Mouse (Mus musculus): Measurements from ENCODE around the gene Gcnt2. TPM values are rescaled to one million over a fixed set of nuclear protein-coding genes. Genes with fewer than 3 reads are reported as not detected.
"Not testable (repeated sequence)": the region's sequence is repeated elsewhere in the genome, so short reads cannot be mapped to it uniquely, and the experiment has no call there.

The Gcnt2 gene
- polyA plus RNA-seq, 1 experiment from 2014 or later, result 2.3 TPM

DNA sequence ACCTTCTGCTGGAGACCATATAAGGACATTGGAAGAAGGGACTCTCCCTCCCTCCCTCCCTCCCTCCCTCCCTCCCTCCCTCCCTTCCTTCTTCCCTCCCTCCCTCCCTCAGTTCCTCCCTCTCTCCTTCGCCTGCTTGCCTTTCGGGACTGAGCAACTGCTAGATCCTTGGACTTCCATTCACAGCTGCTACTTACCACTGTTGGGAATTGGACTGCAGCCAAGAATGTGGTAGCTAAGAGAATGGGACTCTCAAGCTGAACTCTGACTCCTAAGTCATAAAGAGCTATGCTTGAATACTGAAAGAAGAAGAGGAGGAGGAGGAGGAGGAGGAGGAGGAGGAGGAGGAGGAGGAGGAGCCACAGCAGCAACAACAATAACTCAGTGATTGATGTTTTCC, 72.3 kb downstream of the Gcnt2 start:
- H3K4me2 ChIP-seq (ENCODE audit: low read depth, severe bottlenecking); ATAC-seq (ENCODE audit: insufficient number of reproducible peaks, low FRiP score, low TSS enrichment, low read depth); H3K27ac ChIP-seq (replicated peaks; ENCODE audit: low read depth, low read length); H3K4me1 ChIP-seq (ENCODE audit: control insufficient read depth, insufficient read depth, low read length); H3K9ac ChIP-seq (ENCODE audit: low read length); H3K9me3 ChIP-seq (ENCODE audit: control insufficient read depth, low read length); DNase-seq (ENCODE audit: low spot score); H3K27me3 ChIP-seq (ENCODE audit: control insufficient read depth, insufficient read depth, low read length); H3K36me3 ChIP-seq (ENCODE audit: control insufficient read depth, insufficient read depth, low read length); H3K4me3 ChIP-seq (ENCODE audit: low read depth, low read length): not testable (repeated sequence)
- WGBS, result no CpG with 5 or more reads among the region's 2 CpGs

DNA sequence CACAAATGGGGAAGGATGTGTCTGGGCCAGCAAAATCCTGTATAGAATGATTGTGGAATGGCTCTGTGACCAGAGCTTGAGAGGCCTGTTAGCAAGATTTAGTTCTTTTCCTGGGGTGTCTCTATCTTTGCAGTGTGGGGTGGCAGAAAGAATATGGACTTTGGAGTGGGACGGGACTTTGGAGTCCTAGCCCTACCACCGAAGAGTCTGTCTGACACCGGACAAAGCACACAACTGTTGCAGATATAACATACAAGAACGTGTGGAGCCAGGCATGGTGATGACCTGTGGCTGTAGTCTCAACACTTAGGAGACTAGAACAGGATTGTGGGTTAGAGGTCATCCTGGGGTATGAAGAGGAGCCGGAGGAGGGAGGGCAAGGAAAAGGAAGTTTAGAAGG, 73.0 kb downstream of the Gcnt2 start:
- H3K4me3 ChIP-seq (ENCODE audit: low read depth, low read length), result no peak overlapping the region
- no peak overlapping the region for H3K9ac ChIP-seq (ENCODE audit: low read length)
- no peaks in the 10 kb centered on the region for H3K36me3 ChIP-seq (ENCODE audit: control insufficient read depth, insufficient read depth, low read length)
- H3K27ac ChIP-seq (replicated peaks; ENCODE audit: low read depth, low read length), result no peak overlapping the region
- no peaks in the 10 kb centered on the region for H3K27me3 ChIP-seq (ENCODE audit: control insufficient read depth, insufficient read depth, low read length)
- H3K9me3 ChIP-seq (ENCODE audit: control insufficient read depth, low read length), result no peaks in the 10 kb centered on the region
- no peaks in the 10 kb centered on the region for H3K4me1 ChIP-seq (ENCODE audit: control insufficient read depth, insufficient read depth, low read length)
- DNase-seq (ENCODE audit: low spot score), result no peak
- WGBS, result 85% methylated on average over 5 of the region's 5 CpGs
- no peak for ATAC-seq (ENCODE audit: insufficient number of reproducible peaks, low FRiP score, low TSS enrichment, low read depth)
- H3K4me2 ChIP-seq (ENCODE audit: low read depth, severe bottlenecking), result no peak overlapping the region

DNA sequence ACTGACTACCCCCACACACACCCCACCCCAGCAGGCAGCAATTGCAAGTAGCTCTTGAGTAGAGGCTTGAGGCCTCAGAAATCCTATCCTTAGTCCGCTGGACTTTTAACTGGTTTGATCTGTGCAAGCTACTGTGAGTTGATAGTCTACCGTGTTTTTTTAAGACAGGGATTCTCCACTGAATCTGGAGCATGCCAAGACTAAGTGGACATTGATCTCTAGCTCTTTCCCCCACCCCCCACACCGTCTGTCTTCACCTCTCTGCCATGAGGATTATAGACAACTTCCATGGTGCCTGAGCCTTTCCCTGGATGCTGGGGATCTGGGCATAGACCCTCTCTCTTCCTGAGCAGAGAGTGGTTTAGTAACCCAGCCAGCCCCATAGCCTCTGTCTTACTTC, 74.8 kb downstream of the Gcnt2 start:
- Histone ChIP-seq H3K27ac (replicated peaks; ENCODE audit: low read depth, low read length) (no peak overlapping the region), H3K36me3 (ENCODE audit: control insufficient read depth, insufficient read depth, low read length) (no peaks in the 10 kb centered on the region), H3K9me3 (ENCODE audit: control insufficient read depth, low read length) (no peaks in the 10 kb centered on the region), H3K4me1 (ENCODE audit: control insufficient read depth, insufficient read depth, low read length) (no peaks in the 10 kb centered on the region), H3K9ac (ENCODE audit: low read length) (no peak overlapping the region), H3K27me3 (ENCODE audit: control insufficient read depth, insufficient read depth, low read length) (no peaks in the 10 kb centered on the region), H3K4me2 (ENCODE audit: low read depth, severe bottlenecking) (no peak overlapping the region), H3K4me3 (ENCODE audit: low read depth, low read length) (no peak overlapping the region)
- ATAC-seq (ENCODE audit: insufficient number of reproducible peaks, low FRiP score, low TSS enrichment, low read depth) (no peak), DNase-seq (ENCODE audit: low spot score) (no peak)
- 75% methylated on average over 3 of the region's 3 CpGs for WGBS

DNA sequence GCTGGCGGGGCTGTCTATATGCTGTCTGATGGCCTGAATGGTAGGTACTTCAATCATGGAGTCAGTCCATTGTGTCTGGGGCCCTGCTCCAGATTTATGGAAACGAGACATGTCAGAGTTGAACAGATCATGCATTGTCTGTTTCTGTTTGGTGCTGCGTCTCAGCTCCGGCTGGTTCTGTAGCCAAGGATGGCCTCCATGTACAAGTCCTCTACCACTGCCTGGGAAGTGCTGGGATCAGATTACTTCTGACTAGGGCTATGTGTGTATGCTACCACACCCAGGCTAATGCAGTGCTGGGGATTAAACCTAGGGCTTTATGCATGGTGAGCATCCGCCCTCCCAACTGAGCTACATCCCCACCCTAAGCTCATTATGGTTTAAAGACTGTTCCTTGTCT, 78.0 kb downstream of the Gcnt2 start:
- Histone ChIP-seq H3K9ac (ENCODE audit: low read length) (no peak overlapping the region), H3K4me3 (ENCODE audit: low read depth, low read length) (no peak overlapping the region)

DNA sequence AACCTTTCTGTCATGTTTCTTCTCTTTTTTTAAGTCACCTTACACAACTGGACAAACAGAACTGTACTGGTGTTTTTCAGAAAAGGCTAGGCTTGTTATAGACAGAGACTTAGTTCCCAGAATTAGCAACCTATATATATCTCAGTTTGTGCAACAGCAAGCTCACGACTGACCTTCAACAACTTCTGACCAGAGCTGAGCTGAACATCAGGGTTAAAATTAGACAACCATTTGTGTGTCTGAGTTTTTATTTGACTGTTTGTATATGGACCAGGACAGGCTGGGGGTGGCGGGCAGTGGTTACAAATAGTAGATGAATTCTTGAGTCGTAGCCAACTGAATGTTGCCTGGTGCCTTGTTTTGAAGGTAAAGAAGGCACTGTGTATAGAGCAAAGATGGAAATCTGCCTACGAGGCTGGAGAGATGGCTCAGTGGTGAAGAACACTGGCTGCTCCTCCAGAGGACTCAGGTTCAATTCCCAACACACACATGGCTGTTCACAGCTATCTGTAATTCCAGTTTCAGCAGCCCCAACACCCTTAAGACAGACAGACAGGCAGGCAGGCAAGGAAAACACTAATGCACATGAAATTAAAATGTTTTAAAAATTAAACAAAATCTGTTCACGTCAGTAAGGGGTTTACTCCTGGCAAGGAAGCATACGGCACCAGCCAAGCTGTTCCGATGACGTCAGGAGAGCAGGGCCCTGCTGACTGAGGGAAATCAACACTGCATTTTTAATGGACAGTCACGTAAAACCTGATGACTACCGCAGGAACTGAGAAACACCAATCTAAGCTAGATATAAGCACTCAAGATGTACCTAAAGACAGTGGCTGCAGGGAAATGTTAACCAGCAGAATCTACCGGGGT, 79.2 kb downstream of the Gcnt2 start:
- no peak overlapping the region for H3K4me3 ChIP-seq (ENCODE audit: low read depth, low read length)
- no peaks in the 10 kb centered on the region for H3K9me3 ChIP-seq (ENCODE audit: control insufficient read depth, low read length)
- no peaks in the 10 kb centered on the region for H3K36me3 ChIP-seq (ENCODE audit: control insufficient read depth, insufficient read depth, low read length)
- H3K9ac ChIP-seq (ENCODE audit: low read length), result no peak overlapping the region
- DNase-seq (ENCODE audit: low spot score) (no peak), ATAC-seq (ENCODE audit: insufficient number of reproducible peaks, low FRiP score, low TSS enrichment, low read depth) (no peak)
- no peak overlapping the region for H3K4me2 ChIP-seq (ENCODE audit: low read depth, severe bottlenecking)
- WGBS, result 88% methylated on average over 11 of the region's 11 CpGs
- H3K4me1 ChIP-seq (ENCODE audit: control insufficient read depth, insufficient read depth, low read length), result no peaks in the 10 kb centered on the region
- no peak overlapping the region for H3K27ac ChIP-seq (replicated peaks; ENCODE audit: low read depth, low read length)
- H3K27me3 ChIP-seq (ENCODE audit: control insufficient read depth, insufficient read depth, low read length), result no peaks in the 10 kb centered on the region

More for the DNA sequence above, 78.0 kb downstream of the Gcnt2 start:
- H3K27ac ChIP-seq (replicated peaks; ENCODE audit: low read depth, low read length), result no peak overlapping the region
- H3K4me1 ChIP-seq (ENCODE audit: control insufficient read depth, insufficient read depth, low read length), result no peaks in the 10 kb centered on the region
- H3K27me3 ChIP-seq (ENCODE audit: control insufficient read depth, insufficient read depth, low read length), result no peaks in the 10 kb centered on the region
- no peaks in the 10 kb centered on the region for H3K36me3 ChIP-seq (ENCODE audit: control insufficient read depth, insufficient read depth, low read length)
- ATAC-seq (ENCODE audit: insufficient number of reproducible peaks, low FRiP score, low TSS enrichment, low read depth), result no peak
- 91% methylated on average over 5 of the region's 5 CpGs for WGBS
- H3K4me2 ChIP-seq (ENCODE audit: low read depth, severe bottlenecking), result no peak overlapping the region
- no peaks in the 10 kb centered on the region for H3K9me3 ChIP-seq (ENCODE audit: control insufficient read depth, low read length)
- DNase-seq (ENCODE audit: low spot score), result no peak

- Histone ChIP-seq H3K4me1 (ENCODE audit: control insufficient read depth, insufficient read depth, low read length) (no peaks in the 10 kb centered on the region), H3K36me3 (ENCODE audit: control insufficient read depth, insufficient read depth, low read length) (no peaks in the 10 kb centered on the region), H3K4me2 (ENCODE audit: low read depth, severe bottlenecking) (no peak overlapping the region), H3K27me3 (ENCODE audit: control insufficient read depth, insufficient read depth, low read length) (no peaks in the 10 kb centered on the region), H3K9ac (ENCODE audit: low read length) (no peak overlapping the region), H3K27ac (replicated peaks; ENCODE audit: low read depth, low read length) (no peak overlapping the region), H3K4me3 (ENCODE audit: low read depth, low read length) (no peak overlapping the region), H3K9me3 (ENCODE audit: control insufficient read depth, low read length) (no peaks in the 10 kb centered on the region)
- no peak for ATAC-seq (ENCODE audit: insufficient number of reproducible peaks, low FRiP score, low TSS enrichment, low read depth)
- DNase-seq (ENCODE audit: low spot score), result no peak
- 94% methylated on average over 1 of the region's 1 CpGs for WGBS
Observed at GRCm38 (mm10) chr13:40943066-40943465, 83.5 kb downstream of the Gcnt2 start.

DNA sequence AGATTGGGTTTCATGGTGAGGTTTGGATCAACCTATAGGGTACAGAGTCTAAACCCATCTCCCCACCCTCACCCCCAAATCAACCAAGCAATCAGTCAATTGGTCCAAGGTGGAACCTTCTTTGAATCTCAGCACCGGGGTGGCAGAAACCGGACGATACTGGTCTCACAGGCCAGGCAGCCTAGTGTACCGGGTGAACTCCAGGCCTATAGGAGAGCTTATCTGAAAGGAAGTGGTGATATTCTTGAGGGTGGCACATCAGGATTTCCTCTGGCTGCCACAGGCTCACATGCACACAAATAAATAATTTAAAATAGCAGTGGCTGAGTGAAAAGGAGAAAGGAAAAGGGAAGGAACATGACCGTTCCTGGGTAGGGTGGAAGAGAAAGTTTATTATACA, 84.4 kb downstream of the Gcnt2 start:
- no peaks in the 10 kb centered on the region for H3K4me1 ChIP-seq (ENCODE audit: control insufficient read depth, insufficient read depth, low read length)
- no peak overlapping the region for H3K4me3 ChIP-seq (ENCODE audit: low read depth, low read length)
- H3K9me3 ChIP-seq (ENCODE audit: control insufficient read depth, low read length), result no peaks in the 10 kb centered on the region
- H3K27ac ChIP-seq (replicated peaks; ENCODE audit: low read depth, low read length), result no peak overlapping the region
- DNase-seq (ENCODE audit: low spot score) (no peak), ATAC-seq (ENCODE audit: insufficient number of reproducible peaks, low FRiP score, low TSS enrichment, low read depth) (no peak)
- no peaks in the 10 kb centered on the region for H3K27me3 ChIP-seq (ENCODE audit: control insufficient read depth, insufficient read depth, low read length)
- 72% methylated on average over 5 of the region's 5 CpGs for WGBS
- H3K9ac ChIP-seq (ENCODE audit: low read length), result no peak overlapping the region
- no peaks in the 10 kb centered on the region for H3K36me3 ChIP-seq (ENCODE audit: control insufficient read depth, insufficient read depth, low read length)
- H3K4me2 ChIP-seq (ENCODE audit: low read depth, severe bottlenecking), result no peak overlapping the region

- no peak overlapping the region for H3K4me2 ChIP-seq (ENCODE audit: low read depth, severe bottlenecking)
- H3K9ac ChIP-seq (ENCODE audit: low read length), result no peak overlapping the region
- WGBS, result 10% methylated on average over 3 of the region's 3 CpGs
- no peak overlapping the region for H3K4me3 ChIP-seq (ENCODE audit: low read depth, low read length)
- no peaks in the 10 kb centered on the region for H3K4me1 ChIP-seq (ENCODE audit: control insufficient read depth, insufficient read depth, low read length)
- ATAC-seq (ENCODE audit: insufficient number of reproducible peaks, low FRiP score, low TSS enrichment, low read depth), result no peak
- H3K27ac ChIP-seq (replicated peaks; ENCODE audit: low read depth, low read length), result no peak overlapping the region
- DNase-seq (ENCODE audit: low spot score), result no peak
- no peaks in the 10 kb centered on the region for H3K9me3 ChIP-seq (ENCODE audit: control insufficient read depth, low read length)
- no peaks in the 10 kb centered on the region for H3K36me3 ChIP-seq (ENCODE audit: control insufficient read depth, insufficient read depth, low read length)
- no peaks in the 10 kb centered on the region for H3K27me3 ChIP-seq (ENCODE audit: control insufficient read depth, insufficient read depth, low read length)
Observed at GRCm38 (mm10) chr13:40944346-40944745, 84.8 kb downstream of the Gcnt2 start.

DNA sequence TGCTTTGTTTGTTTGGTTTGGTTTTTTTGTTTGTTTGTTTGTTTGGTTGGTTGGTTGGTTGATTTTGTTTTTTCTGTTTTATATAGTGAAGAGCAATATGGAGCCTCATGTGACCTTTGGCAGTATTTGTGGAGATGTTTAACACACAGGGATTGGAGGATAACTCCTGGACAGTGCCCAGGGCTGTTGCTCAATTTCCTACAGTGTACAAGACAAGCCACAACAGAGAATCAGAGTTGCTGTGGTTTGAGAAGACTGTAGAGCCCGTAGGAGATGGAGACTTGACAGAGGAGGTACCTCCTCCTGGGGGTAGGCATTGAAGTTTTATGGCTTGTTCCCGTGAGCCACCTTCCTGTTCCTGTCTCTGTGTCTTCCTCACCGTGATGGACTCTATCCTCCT, 87.0 kb downstream of the Gcnt2 start:
- DNase-seq (ENCODE audit: low spot score), result no peak
- Histone ChIP-seq H3K4me3 (ENCODE audit: low read depth, low read length) (no peak overlapping the region), H3K4me1 (ENCODE audit: control insufficient read depth, insufficient read depth, low read length) (no peaks in the 10 kb centered on the region), H3K9ac (ENCODE audit: low read length) (no peak overlapping the region), H3K27ac (replicated peaks; ENCODE audit: low read depth, low read length) (no peak overlapping the region), H3K36me3 (ENCODE audit: control insufficient read depth, insufficient read depth, low read length) (no peaks in the 10 kb centered on the region), H3K4me2 (ENCODE audit: low read depth, severe bottlenecking) (no peak overlapping the region), H3K9me3 (ENCODE audit: control insufficient read depth, low read length) (no peaks in the 10 kb centered on the region), H3K27me3 (ENCODE audit: control insufficient read depth, insufficient read depth, low read length) (no peaks in the 10 kb centered on the region)
- ATAC-seq (ENCODE audit: insufficient number of reproducible peaks, low FRiP score, low TSS enrichment, low read depth), result no peak
- WGBS, result 70% methylated on average over 3 of the region's 3 CpGs

All from limb, embryonic 11.5 days (tissue).